Mouse (Mus musculus): Measurements from ENCODE around the gene Gm17455.

Gene Gm17455

DNA sequence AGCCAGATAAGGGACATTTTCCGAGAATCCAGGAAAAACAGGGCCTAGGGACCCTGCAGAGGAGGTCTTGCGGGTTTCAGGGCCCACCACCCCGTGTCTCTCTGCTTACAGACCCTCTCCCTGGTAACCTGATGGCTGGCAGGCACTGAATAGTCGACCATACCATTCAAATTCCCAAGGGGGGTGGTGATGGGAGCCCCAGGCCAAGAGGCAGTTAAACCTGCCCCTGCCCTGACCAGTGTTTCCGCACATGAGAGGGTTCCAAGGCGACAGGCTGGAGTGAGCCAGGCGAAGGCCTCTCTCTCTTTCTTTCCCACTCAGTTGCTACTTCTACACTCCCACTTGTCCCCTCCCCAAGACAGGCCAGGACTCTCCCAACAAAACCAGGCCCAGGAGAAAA is at the start of gene Gm17455:
TSS of gene Gm17455 (plus strand) at position 278 of the 400 bp plus-strand sequence.
- no peak for DNase-seq (ENCODE audit: low spot score in 2 of 2)

GRCm38 (mm10) chr10:60350077-60350804 is 49.3 kb upstream of the Gm17455 start:
- DNase-seq (ENCODE audit: low spot score in 2 of 2), result no peak

- DNase-seq (ENCODE audit: low spot score in 2 of 2), result peak; percentile 73 to 78
Measured at GRCm38 (mm10) chr10:60350805-60351167, 48.7 kb upstream of the Gm17455 start.

DNA sequence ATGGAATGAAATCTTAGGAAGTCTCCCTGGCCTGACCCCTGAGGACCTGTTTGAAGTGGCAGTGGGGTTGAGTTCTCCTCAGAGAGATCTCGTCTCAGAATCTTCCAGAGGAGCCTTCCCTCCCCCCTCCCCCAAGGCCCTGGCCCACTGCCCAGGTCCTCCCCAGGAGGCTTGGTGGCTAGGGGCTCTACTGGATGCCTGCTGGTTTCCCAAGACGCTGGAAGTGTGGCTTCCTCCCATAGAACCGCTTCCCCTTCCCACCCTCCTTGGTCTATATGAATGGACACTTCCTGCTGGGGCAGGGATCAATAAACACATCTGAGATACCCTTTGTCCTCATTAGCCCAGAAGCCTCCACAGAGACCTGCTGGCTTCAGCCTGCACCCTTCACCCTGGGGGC is 48.3 kb upstream of the Gm17455 start:
- no peak for DNase-seq (ENCODE audit: low spot score in 2 of 2)

GRCm38 (mm10) chr10:60351761-60352455 is 47.6 kb upstream of the Gm17455 start:
- DNase-seq (ENCODE audit: low spot score in 2 of 2), result no peak

GRCm38 (mm10) chr10:60353241-60354002 is 46.1 kb upstream of the Gm17455 start:
- DNase-seq (ENCODE audit: low spot score in 2 of 2), result no peak

GRCm38 (mm10) chr10:60354003-60354325 is 45.6 kb upstream of the Gm17455 start:
- DNase-seq (ENCODE audit: low spot score in 2 of 2), result no peak

- no peak for DNase-seq (ENCODE audit: low spot score in 2 of 2)
Measured at GRCm38 (mm10) chr10:60354881-60355677, 44.4 kb upstream of the Gm17455 start.

DNA sequence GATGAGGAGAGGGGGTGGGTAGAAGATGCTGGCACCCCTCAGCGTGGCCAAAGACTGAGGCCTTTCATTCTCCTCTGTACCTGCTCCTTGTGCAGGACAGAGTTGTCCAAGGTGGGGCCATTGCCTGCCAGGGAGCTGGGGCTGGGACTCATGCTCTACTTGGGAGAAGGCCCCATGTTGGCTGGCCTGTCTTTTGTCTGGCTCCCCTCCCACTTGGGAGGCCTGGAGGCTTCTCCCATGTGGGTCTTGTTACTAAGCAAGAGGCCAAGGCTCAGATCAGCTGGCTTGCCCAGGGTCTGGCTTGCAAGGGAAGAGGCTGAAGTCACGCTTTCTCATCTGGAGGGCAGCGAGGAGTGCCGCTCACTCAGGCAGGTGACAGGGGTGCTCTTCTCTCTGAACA is 42.1 kb upstream of the Gm17455 start:
- no peak for DNase-seq (ENCODE audit: low spot score in 2 of 2)

GRCm38 (mm10) chr10:60357901-60358300 is 41.6 kb upstream of the Gm17455 start:
- DNase-seq (ENCODE audit: low spot score in 2 of 2), result no peak

- no peak for DNase-seq (ENCODE audit: low spot score in 2 of 2)
Measured at GRCm38 (mm10) chr10:60358776-60359175, 40.8 kb upstream of the Gm17455 start.

DNA sequence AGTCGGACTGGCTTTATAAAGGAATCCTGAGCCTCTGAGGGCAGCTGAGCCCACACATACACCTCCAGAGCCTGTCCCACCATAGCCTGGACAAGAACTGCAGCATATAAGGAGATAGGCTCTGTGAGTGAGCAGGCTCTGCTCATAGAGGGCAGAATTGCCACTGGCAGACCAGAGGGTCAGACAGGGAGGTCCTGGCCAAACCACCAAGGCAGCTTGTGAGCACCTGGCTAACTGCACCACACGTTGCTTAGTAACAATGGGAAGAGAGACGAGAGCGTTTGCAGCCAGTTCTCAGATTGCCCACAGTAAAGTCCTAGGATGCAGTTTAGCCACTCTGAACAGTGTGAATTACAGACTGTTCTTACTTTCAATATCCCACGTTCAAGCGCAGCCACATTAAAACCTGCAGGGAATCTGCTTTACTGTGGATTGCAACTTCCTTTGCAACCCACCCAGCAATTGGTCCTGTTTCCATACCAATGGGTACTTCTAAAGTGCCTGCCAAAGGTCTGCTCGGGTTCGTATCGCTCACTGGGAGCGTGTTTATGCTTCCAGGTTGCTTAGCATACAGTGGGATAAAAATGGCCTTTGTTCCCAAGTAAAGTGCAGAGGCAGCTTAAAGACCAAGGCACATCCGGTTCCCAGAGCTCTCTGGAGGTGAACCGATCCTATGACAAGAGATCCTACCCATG is 37.8 kb upstream of the Gm17455 start:
- no peak for DNase-seq (ENCODE audit: low spot score in 2 of 2)

GRCm38 (mm10) chr10:60362310-60362628 is 37.3 kb upstream of the Gm17455 start:
- DNase-seq (ENCODE audit: low spot score in 2 of 2), result no peak

DNA sequence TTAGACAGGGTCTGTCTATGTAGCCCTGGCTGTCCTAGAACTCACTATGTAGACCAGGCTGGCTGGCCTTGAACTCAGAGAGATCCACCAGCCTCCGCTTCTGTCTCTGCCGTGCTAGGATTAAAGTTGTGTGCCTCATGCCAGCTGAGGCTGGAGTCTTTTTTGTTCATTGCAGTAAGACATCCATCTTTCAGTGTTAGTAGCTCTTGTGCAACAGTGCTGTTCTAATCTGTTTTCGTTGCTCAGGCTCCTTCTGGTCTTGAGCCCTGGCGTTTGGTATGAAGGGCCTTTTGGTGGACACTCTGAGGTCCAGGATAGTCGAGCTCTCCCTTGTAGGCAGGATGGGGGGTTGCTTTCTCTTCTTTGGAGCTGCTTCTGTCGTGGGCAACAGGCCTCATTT is 36.1 kb upstream of the Gm17455 start:
- no peak for DNase-seq (ENCODE audit: low spot score in 2 of 2)

GRCm38 (mm10) chr10:60367145-60367544 is 32.4 kb upstream of the Gm17455 start:
- no peak for DNase-seq (ENCODE audit: low spot score in 2 of 2)

DNA sequence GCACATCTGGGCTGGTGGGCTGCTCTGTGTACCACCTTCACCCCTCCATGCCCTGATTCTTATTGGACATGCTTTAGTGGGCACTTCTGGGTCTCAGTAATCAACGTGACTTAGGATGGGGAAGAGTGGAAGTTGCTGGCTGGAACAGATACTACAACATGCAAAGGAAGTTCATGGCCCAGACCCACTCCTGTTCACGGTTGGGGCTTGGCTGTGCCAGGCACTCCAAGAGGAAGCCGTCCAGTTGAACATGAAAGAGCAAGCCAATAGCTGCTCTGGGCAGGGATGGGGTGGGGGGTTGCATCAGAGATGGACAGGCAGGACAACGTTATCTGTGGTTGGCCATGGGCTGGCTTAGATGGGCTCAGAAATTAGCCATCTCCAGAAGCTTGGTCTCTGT is 31.6 kb upstream of the Gm17455 start:
- no peak for DNase-seq (ENCODE audit: low spot score in 2 of 2)

DNA sequence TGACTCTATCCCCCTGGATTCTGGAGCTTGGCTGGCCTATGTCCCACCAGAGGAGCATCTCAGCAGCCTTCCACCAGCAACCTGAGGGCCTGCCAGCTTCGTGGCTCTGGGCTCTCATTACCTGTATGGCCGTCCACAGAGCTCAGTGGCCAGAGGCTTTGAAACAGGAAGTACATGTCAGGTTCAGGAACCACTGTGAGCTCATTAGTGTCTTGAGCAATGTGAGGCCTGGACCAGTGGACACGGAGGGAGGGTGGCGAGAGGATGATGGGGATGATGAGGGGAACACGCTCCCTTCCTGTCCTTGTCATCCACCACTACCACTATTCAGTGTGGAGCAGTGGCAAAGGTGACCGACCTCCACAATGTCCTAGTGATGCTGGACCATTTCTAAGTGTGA is 30.1 kb upstream of the Gm17455 start:
- DNase-seq (ENCODE audit: low spot score in 2 of 2), result no peak

DNA sequence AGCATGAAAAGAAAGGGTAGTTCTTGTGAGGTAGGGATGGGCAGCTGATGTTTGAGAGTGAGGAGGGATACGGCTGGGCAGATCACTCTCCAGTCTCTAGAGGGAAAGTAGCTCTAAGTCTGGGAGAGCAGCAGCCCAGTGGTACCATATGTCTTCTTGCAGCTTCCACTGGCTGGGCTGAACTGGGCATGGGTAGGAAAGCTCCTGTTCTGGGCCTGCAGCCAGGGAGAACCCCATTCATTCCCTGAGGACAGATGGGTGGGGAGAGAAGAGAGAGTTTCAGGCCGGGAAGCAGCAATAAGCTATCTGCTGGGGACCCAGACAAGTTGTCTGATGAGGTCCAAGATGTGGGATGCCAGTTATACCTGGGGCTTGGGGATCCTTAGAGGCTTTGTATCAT is 29.4 kb upstream of the Gm17455 start:
- DNase-seq (ENCODE audit: low spot score in 2 of 2), result peak in 1 of 2 experiments; percentile 46

DNA sequence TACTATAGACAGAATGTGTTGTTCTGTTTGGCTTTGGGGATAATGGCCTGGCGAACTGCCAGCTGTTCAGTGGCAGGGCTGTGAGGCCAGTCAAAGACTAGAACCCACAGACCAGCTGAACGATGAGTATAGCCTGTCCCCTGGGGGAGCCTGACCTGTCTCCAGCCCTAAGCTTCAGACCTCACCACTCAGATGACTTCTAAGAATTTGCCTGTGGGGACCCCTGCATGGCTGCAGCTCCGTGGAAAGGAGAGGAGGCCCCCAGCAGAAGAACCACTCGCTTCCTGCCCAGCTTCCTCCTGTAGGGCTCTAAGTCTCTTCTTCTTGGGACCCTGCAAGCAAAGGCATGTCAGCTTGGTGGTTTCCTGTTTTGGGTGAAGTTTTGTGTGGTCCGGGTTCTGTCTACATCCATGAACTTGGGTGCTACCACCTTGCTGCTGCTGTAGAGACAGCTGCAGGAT is 28.9 kb upstream of the Gm17455 start:
- DNase-seq (ENCODE audit: low spot score in 2 of 2), result no peak

DNA sequence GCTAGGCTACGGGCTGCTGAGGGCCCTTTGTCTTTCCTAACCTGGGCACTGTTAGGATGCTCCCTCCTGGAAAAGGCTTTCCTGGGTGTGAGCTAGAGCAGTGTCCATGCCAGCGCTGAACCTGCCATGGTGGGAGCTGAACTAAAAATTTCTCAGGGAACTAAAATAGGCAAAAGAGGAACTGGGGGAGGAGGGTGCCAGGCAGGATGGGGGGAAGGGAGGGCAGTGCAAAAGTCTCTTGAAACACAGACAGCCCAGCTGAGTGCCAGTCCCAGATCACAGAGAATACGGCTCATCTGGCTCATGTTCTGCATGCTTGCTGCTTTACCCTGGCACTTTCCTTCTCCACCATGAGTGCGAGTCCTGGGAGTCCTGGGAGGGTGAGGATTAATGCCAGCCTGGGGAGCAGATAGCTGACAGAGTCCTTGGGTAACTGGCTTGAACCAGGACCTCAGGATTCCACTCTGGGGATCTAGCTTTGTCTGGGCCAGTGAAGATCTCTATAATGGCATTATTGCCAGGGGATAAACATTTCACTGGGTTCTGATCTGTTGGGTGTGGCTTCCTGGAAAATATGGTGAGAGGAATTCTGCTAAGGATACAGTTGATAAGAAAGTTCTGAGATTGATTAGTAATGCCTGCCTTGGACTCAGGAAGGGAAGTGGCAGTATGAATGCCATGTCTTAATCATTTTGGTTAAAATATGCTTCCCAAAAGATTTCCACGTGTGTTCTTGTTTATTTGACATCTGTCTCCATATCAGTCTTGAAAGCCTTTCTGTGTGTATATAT is 27.7 kb upstream of the Gm17455 start:
- DNase-seq (ENCODE audit: low spot score in 2 of 2), result no peak

GRCm38 (mm10) chr10:60373543-60373936 is 26.0 kb upstream of the Gm17455 start:
- no peak for DNase-seq (ENCODE audit: low spot score in 2 of 2)
